Mouse (Mus musculus): ENCODE data around the gene Oat. TPM values are rescaled to one million over a fixed set of nuclear protein-coding genes. Genes with fewer than 3 reads are reported as not detected.

The Oat gene
- polyA plus RNA-seq (2015; fragmentation: Illumina TruSeq; extraction: RNeasy Lipid Tissue Mini Kit (QIAGEN cat#74804); ENCODE audit: low read depth, low replicate concordance) = 112 TPM

GRCm38 (mm10) chr7:132576116-132576650 lies at the start of gene Oat:
TSS of gene Oat (minus strand) at chr7:132576398.

GRCm38 (mm10) chr7:132610468-132611318 lies 34.5 kb upstream of the Oat start, which contains the start of gene Lhpp:
TSS of gene Lhpp (plus strand) at chr7:132610638.

GRCm38 (mm10) chr7:132599071-132599975 lies 23.1 kb upstream of the Oat start, which contains the start of gene Nkx1-2:
TSS of gene Nkx1-2 (minus strand) at chr7:132599637.

Other genes with a start within 250 kb of the Oat start
- gene Nkx1-2, start 23.2 kb upstream of the Oat start, polyA plus RNA-seq (2015; fragmentation: Illumina TruSeq; extraction: RNeasy Lipid Tissue Mini Kit (QIAGEN cat#74804); ENCODE audit: low read depth, low replicate concordance) = not detected
- gene Lhpp, start 34.2 kb upstream of the Oat start, polyA plus RNA-seq (2015; fragmentation: Illumina TruSeq; extraction: RNeasy Lipid Tissue Mini Kit (QIAGEN cat#74804); ENCODE audit: low read depth, low replicate concordance) = 22.0 TPM
- 19.7 TPM for gene Fam53b, start 237.5 kb upstream of the Oat start, polyA plus RNA-seq (2015; fragmentation: Illumina TruSeq; extraction: RNeasy Lipid Tissue Mini Kit (QIAGEN cat#74804); ENCODE audit: low read depth, low replicate concordance)

All from brain, adult 10 weeks (tissue).